Mouse (Mus musculus) thymus, postnatal 10 days (tissue): ENCODE measurements around the gene Kcnj14.

Source experiments
- DNase-seq, 2 experiments: peaks; one replicate each; pipeline ENCODE4 v3.0.0; 2021; ENCODE audit warnings: low spot score in 2 of 2

The Kcnj14 gene

GRCm38 (mm10) chr7:45832428-45832827 is 7.8 kb upstream of the Kcnj14 start:
- DNase-seq = no peak

GRCm38 (mm10) chr7:45831128-45831525 is 6.5 kb upstream of the Kcnj14 start:
- no peak for DNase-seq

- peak; percentile 61 to 72 for DNase-seq
These were observed 6.0 kb upstream of the Kcnj14 start, which contains the start of gene Grwd1 for GRCm38 (mm10) chr7:45830427-45831127. Gene Grwd1, minus strand, starts transcription at chr7:45830944.

- DNase-seq = no peak
These were observed 2.0 kb upstream of the Kcnj14 start for GRCm38 (mm10) chr7:45826631-45827030.

GRCm38 (mm10) chr7:45820913-45821312 is 3.7 kb downstream of the Kcnj14 start:
- DNase-seq = no peak

GRCm38 (mm10) chr7:45819843-45820242 is 4.7 kb downstream of the Kcnj14 start:
- DNase-seq = no peak

- DNase-seq = no peak
These were observed 8.6 kb downstream of the Kcnj14 start for GRCm38 (mm10) chr7:45815984-45816351.

GRCm38 (mm10) chr7:45815323-45815983 is 9.1 kb downstream of the Kcnj14 start:
- no peak for DNase-seq

GRCm38 (mm10) chr7:45814841-45815240 is 9.7 kb downstream of the Kcnj14 start:
- DNase-seq = no peak

- DNase-seq = peak; percentile 99 to 100
These were observed 10.5 kb downstream of the Kcnj14 start, which contains the start of gene Cyth2 for GRCm38 (mm10) chr7:45813787-45814779. Gene Cyth2, minus strand, starts transcription at chr7:45814581.

- DNase-seq = no peak
These were observed 11.7 kb downstream of the Kcnj14 start for GRCm38 (mm10) chr7:45812921-45813320.

GRCm38 (mm10) chr7:45809276-45810075 is 15.1 kb downstream of the Kcnj14 start:
- no peak for DNase-seq

- DNase-seq = no peak
These were observed 16.1 kb downstream of the Kcnj14 start for GRCm38 (mm10) chr7:45808471-45808870.

GRCm38 (mm10) chr7:45805941-45806340 is 18.6 kb downstream of the Kcnj14 start:
- DNase-seq = no peak

- DNase-seq = no peak
These were observed 22.0 kb downstream of the Kcnj14 start for GRCm38 (mm10) chr7:45802551-45802950.

- DNase-seq = peak; percentile 76 to 95
These were observed 23.2 kb downstream of the Kcnj14 start for GRCm38 (mm10) chr7:45801348-45801747.

GRCm38 (mm10) chr7:45800546-45801204 is 23.9 kb downstream of the Kcnj14 start:
- no peak for DNase-seq

GRCm38 (mm10) chr7:45800001-45800400 is 24.6 kb downstream of the Kcnj14 start:
- DNase-seq = no peak

- no peak for DNase-seq
These were observed 25.7 kb downstream of the Kcnj14 start for GRCm38 (mm10) chr7:45798931-45799330.

- DNase-seq = no peak
These were observed 26.1 kb downstream of the Kcnj14 start for GRCm38 (mm10) chr7:45798511-45798836.
